Mouse (Mus musculus): ENCODE data around the gene 1810009A15Rik.

DNA sequence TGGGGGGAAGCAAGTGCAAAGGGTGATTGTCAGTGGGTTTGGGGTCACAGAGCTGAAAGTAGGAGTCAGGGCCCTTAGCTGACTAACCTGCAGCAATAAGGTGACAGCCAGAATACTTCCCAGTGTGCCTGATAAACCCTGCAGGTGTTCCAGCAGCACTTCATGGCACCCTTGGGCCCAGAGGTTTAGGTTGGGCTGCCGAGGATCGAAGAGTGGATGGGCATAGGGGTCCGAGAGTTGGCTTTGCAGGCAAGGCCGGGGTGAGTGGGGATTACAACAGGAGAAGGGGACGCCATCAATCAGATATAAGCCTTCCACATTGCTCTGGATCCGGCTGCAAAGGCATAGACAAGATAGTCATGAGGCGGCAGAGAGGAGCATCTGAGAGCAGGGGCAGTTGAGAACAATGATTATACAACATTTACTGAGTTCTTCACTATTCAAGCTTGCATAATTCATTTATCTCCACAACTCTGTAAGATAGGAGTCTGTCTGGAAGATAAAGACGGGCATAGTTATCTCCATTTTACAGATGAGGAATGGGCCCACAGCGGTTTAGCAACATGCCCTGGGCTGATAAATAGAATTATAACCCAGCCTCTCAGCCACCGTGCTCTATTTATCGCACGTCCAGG lies 39.4 kb downstream of the 1810009A15Rik start:
- no peak for TF ChIP-seq CTCF (IDR thresholded peaks at IDR 0.05; ENCODE audit: low read depth)
- TF ChIP-seq EP300 (IDR thresholded peaks at IDR 0.05; ENCODE audit: low read depth), result peak; percentile 84

Data from liver, embryonic 14.5 days (tissue).